Mouse (Mus musculus) layer of hippocampus, postnatal 25 days (tissue): ENCODE measurements around the gene March4. TPM values are rescaled to one million over a fixed set of nuclear protein-coding genes. Genes with fewer than 3 reads are reported as not detected.

Source experiments
- DNase-seq, 2 experiments: peaks; one replicate each; pipeline ENCODE4 v3.0.0; 2022; ENCODE audit warnings: mixed read lengths in 2 of 2, low spot score in 1 of 2; ENCODE audit errors: extremely low spot score in 1 of 2
- total RNA-seq, 2 experiments: library from RNA; stranded (reverse); gene quantifications; 2 replicates each; pipeline ENCODE4 v1.2.3; 2021

Gene March4
- 10 to 100 TPM; 20.7 to 21.7 TPM for total RNA-seq

- DNase-seq: peak; percentile 66 to 69
Measured at GRCm38 (mm10) chr1:72536611-72537351, at the start of gene March4. March4 (minus strand) TSS chr1:72536930.

GRCm38 (mm10) chr1:72585971-72586875 lies 49.5 kb upstream of the March4 start:
- DNase-seq: no peak

DNA sequence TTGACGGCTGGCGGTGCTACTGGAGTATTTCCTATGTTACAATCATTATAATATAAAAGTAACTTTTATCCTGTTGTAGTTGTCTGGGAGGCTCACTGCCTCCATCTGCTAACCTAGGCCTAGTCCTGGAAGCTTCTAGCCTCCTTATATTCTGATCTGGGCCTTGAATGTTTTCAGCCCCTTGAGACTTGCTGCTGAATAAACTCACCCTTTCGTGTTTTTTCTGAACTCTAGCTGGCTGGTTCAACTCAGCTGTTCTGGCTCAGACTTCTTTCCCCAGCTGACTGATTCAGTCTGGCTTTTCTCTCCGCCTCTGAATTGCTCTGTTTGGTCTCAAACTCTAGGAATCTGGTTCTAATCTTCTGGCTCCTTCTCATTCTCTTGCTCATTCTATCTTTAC lies 47.2 kb upstream of the March4 start:
- no peak for DNase-seq

DNA sequence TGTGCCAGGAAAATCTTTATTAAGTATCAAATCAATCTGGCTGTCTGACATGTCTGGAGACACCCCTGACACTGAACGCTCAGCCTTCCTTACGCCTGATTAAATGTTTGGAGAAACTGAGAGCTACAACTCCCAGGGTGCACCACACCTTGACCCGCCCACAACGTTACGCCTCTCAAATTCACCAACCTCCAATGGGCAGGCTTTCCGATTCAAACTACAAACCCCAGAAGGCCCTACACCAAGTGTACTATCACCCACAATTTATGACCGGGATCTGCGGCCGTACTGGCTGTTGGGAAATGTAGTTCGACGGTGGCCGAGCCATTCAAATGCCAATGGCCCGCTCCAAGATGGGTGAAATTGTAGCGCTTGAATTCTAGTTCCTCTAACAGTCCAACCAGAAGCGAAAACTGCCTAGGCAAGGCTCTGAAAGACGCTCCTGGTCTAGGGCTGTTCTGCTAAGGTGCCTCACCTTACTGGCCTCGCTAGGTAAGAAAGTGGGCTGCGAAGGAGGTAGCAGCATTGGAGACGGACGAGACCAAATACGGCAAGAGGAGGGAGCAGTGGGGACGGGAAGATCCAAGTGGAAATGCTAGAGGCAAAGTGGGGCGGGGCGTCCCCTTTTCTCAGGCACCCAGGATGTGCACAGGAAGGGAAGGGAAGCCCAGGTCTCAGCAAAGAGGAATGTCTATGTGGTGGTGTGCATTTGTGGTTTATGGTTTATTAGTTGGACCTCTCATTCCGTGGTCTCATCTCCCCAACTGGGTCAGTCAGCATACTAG lies 46.4 kb upstream of the March4 start, which contains the start of gene Smarcal1:
Gene Smarcal1, plus strand, starts transcription at position 305 of the 785 bp plus-strand sequence.
- peak; percentile 77 to 86 for DNase-seq

- no peak for DNase-seq
Measured at GRCm38 (mm10) chr1:72578806-72579205, 42.1 kb upstream of the March4 start.

DNA sequence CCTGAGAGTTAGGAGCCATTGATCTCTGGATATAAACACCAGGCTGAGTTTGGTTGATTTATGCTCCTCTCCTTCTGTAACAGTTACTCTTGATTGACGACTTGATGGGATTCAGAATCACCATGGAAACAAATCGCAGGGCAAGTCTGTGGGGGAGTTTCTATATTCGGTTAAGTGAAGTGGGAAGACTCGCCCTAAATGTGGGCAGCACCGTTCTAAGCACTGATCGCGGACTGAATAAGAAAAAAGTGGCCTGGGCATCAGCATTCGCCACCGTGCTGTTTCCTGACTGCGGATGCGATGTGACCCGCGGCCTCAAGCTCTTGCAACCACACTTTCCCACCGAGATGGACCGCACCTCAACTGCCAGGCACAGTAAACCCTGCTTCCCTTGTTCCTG lies 41.6 kb upstream of the March4 start:
- DNase-seq: no peak

- no peak for DNase-seq
Measured at GRCm38 (mm10) chr1:72577481-72577922, 40.8 kb upstream of the March4 start.

- DNase-seq: no peak
Measured at GRCm38 (mm10) chr1:72575121-72575520, 38.4 kb upstream of the March4 start.

GRCm38 (mm10) chr1:72574608-72575007 lies 37.9 kb upstream of the March4 start:
- DNase-seq: no peak

DNA sequence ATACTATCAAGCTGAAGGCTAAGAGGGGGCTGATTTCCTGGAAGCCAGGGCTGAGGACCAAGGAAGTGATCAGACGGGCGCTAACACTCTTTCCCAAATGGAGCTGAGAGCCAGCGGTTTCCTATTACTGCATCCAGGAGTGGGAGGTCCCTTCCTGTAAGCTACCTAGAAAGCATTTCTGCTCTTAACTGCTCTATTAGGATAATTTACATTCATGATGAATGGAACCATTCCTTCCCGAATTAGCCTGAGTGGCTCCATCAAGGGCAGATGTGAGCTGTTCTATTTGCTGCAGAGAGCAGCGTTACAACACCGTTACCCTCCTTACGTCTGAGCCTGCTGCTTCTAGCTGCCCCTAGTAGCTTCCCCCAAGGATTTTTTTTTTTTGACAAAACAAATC lies 37.3 kb upstream of the March4 start:
- no peak for DNase-seq

GRCm38 (mm10) chr1:72568725-72569124 lies 32.0 kb upstream of the March4 start:
- no peak for DNase-seq

DNA sequence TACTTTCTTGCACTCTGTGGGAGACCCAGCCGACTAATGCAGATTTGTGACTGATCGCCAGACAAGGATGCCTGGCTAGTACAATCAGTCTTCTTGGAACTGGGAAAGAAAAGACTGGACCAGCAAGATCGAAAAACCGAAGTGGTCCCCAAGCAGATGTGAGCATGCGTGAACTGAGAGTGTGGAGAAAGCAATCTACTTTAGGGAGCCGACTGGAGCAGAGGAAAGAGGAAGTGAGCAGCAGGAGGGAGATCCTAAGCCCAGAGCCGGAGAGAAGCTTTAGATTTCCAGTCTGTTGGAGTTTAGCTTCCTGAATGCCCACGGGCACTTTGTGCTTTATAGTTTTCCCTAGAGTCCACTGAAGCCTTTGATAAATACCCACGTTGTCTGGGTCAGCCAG lies 30.3 kb upstream of the March4 start:
- no peak for DNase-seq

DNA sequence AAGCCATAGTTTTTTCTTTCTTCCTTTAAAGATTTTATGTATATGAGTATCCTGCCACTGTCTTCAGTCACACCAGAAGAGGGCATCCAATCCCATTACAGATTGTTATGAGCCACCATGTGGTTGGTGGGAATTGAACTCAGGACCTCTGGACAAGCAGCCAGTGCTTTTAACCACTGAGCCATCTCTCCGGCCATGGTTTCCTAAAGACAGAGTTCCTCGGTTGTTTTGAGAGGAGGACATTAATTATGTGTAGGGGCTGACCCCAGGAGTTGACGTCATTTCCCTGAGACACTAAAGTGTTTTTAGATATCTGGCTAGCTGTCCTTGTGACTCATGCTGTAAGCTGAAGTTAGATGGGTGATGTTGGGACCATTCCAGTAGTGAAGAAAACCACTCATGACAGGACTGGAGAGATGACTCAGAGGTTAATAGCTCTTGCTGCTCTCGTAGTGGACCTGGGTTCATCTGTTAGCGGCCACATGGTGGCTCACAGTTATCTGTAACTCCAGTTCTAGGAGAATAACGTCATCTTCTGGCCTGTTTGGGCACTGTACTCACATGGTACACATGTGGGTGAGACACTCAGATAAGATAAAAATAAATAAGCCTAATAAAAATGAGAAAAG lies 27.7 kb upstream of the March4 start:
- no peak for DNase-seq

DNA sequence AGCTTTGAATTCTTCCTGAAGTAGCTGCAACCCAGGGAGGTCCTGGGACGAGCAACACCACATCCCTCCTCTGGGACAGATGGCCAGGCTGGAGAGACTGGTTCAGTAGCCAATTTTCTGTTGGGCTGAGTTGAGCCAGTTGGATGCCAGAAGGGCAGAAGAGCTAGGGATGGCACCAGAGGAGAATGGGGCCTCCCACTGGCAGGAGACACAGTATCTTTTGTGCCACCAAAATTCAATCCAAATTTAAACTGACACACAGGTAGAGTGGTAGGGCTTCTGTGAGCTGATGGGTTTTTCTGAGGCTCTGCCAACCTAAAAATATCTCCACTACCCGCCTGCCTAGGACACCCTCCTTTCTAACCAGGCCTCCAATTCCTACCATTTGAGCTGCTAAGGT lies 21.9 kb upstream of the March4 start:
- no peak for DNase-seq

DNA sequence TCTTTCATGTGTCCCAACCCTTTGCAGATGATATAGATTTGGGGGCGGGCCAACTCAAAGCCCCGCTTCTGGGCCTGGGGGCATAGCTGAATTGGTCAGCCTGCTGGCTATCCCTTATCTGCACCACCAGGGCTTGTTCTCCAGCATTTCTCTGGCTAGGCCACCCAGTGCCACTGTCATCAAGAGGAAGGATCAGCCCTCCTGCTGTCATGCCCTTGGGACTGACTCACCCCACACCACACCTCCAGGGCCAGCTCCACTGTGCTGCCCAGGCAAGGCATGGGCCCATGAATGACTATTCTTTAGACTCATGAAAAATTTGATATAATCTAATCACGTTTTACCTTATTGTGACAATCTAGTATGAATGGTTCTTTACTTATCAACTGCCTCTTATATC lies 19.7 kb upstream of the March4 start:
- DNase-seq: no peak

DNA sequence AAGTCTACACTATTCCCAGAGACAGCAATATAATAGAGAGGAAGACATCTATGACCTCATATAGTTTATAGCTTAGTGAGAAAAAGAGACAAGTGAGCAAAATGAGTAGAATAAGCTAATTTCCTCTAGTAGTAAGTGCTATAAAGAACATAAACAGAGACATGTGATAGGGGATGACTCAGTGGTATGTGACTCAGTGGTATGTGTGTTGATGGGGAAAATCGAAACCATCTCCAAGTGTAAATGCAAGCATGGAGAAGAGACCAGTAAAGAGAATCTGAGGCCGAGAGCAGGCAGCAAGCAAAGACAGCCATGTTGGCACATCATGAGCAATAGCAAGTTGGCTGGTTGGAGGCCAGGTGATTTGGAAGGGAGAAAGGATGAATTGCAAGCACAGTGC lies 13.6 kb upstream of the March4 start:
- DNase-seq: no peak

- DNase-seq: no peak
Measured at GRCm38 (mm10) chr1:72538266-72538665, 1.5 kb upstream of the March4 start.

GRCm38 (mm10) chr1:72535725-72536571 lies 782 bp downstream of the March4 start:
- DNase-seq: peak; percentile 23 to 48

DNA sequence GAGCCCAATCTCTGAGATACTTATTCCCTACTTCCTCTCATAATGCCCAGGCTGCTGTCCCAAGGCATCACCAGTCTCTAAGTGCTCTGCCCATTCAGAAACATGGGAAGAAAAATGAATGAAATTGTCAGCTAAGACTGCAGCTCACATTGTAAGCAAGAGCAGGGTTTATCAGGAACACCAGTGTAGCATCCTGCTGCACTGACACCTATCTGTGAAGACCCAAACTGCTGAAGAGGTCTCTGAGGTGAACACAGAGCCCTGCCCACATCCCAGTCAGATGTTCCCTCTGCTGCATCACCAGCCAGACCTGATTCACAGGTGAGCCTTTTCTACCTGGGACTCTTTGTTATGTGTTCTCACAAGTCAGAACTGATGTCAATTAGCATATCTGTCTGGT lies 3.3 kb downstream of the March4 start:
- no peak for DNase-seq
